Mouse (Mus musculus) ovary, postnatal 14 days (tissue): ENCODE data around the gene Ndel1.
"Not testable (repeated sequence)": the region's sequence is repeated elsewhere in the genome, so short reads cannot be mapped to it uniquely, and the experiment has no call there.

Experiments used
- DNase-seq: peaks from one replicate; pipeline ENCODE4 v3.0.0; 2022; ENCODE audit warnings: low spot score

The Ndel1 gene

GRCm38 (mm10) chr11:68851644-68852485 is 19.8 kb downstream of the Ndel1 start:
- no peak for DNase-seq

GRCm38 (mm10) chr11:68850862-68851261 is 20.8 kb downstream of the Ndel1 start:
- DNase-seq = no peak

GRCm38 (mm10) chr11:68839606-68840005 is 32.1 kb downstream of the Ndel1 start:
- DNase-seq = no peak

GRCm38 (mm10) chr11:68835034-68835433 is 36.6 kb downstream of the Ndel1 start:
- no peak for DNase-seq

- DNase-seq = no peak
Observed at GRCm38 (mm10) chr11:68833593-68833992, 38.1 kb downstream of the Ndel1 start.

GRCm38 (mm10) chr11:68832793-68833192 is 38.9 kb downstream of the Ndel1 start:
- no peak for DNase-seq

GRCm38 (mm10) chr11:68831580-68831979 is 40.1 kb downstream of the Ndel1 start:
- not testable (repeated sequence) for DNase-seq

GRCm38 (mm10) chr11:68826735-68827134 is 44.9 kb downstream of the Ndel1 start:
- no peak for DNase-seq

- DNase-seq = no peak
Observed at GRCm38 (mm10) chr11:68822326-68822725, 49.3 kb downstream of the Ndel1 start.

- no peak for DNase-seq
Observed at GRCm38 (mm10) chr11:68819226-68819805, 52.3 kb downstream of the Ndel1 start.

GRCm38 (mm10) chr11:68818416-68818815 is 53.2 kb downstream of the Ndel1 start:
- no peak for DNase-seq

- DNase-seq = no peak
Observed at GRCm38 (mm10) chr11:68811881-68812577, 59.6 kb downstream of the Ndel1 start.

GRCm38 (mm10) chr11:68807787-68808186 is 63.9 kb downstream of the Ndel1 start:
- peak; percentile 77 for DNase-seq

- no peak for DNase-seq
Observed at GRCm38 (mm10) chr11:68805148-68805547, 66.5 kb downstream of the Ndel1 start.

- DNase-seq = no peak
Observed at GRCm38 (mm10) chr11:68798258-68798657, 73.4 kb downstream of the Ndel1 start.

- no peak for DNase-seq
Observed at GRCm38 (mm10) chr11:68791794-68792193, 79.9 kb downstream of the Ndel1 start.

- DNase-seq = no peak
Observed at GRCm38 (mm10) chr11:68790720-68791119, 80.9 kb downstream of the Ndel1 start.

- no peak for DNase-seq
Observed at GRCm38 (mm10) chr11:68787222-68787621, 84.4 kb downstream of the Ndel1 start.

GRCm38 (mm10) chr11:68785813-68786212 is 85.8 kb downstream of the Ndel1 start:
- no peak for DNase-seq

GRCm38 (mm10) chr11:68782336-68782735 is 89.3 kb downstream of the Ndel1 start:
- no peak for DNase-seq

GRCm38 (mm10) chr11:68780466-68781114 is 91.1 kb downstream of the Ndel1 start:
- DNase-seq = no peak

GRCm38 (mm10) chr11:68779735-68780465 is 91.8 kb downstream of the Ndel1 start:
- no peak for DNase-seq
